Comparison of ENCODE assay signal across 8 mouse cellular contexts in genomic region chr16:5049774-5050234, GRCm38 (mm10). TPM values are rescaled to one million over a fixed set of nuclear protein-coding genes. Genes with fewer than 3 reads are reported as not detected.
A peak's percentile ranks its signal among the peaks of the same experiment; 100 is the strongest.
DNase-seq lines count a peak whose midpoint lies in the region; ATAC-seq lines count a peak whose summit lies in the region.

Gene Glyr1, minus strand, starts transcription at chr16:5049863.
Gene Ubn1, plus strand, starts transcription at chr16:5050057.

- peak; percentile 100 for ATAC-seq in hindbrain, embryonic 14.5 days (ENCODE audit: low FRiP score)

- H3K27me3 ChIP-seq in hindbrain, embryonic 14.5 days (ENCODE audit: control insufficient read depth, insufficient read depth, low read length), result no peaks in the 10 kb centered on the region

- peak within 1 kb of the TSS; percentile 94 for H3K9ac ChIP-seq in hindbrain, embryonic 14.5 days

- H3K36me3 ChIP-seq in hindbrain, embryonic 14.5 days (replicated peaks; ENCODE audit: control insufficient read depth, insufficient read depth), result peaks cover 47% of the 10 kb centered on the region

- peak; percentile 98 for DNase-seq in R1 (ENCODE audit: low read depth, low spot score)
- DNase-seq in cerebellum, postnatal 25 days, result peak; percentile 99 to 100
- peak; percentile 96 to 98 for DNase-seq in frontal cortex, postnatal 25 days (ENCODE audit: low spot score in 2 of 2)
- peak; percentile 99 for DNase-seq in hindbrain, embryonic 14.5 days (ENCODE audit: low spot score)
- DNase-seq in layer of hippocampus, postnatal 36 days, result peak; percentile 98 to 99
- DNase-seq in lung, postnatal 36 days, result peak; percentile 100
- peak; percentile 100 for DNase-seq in retina, postnatal 1 day
- DNase-seq in urinary bladder, adult 18-20 months (ENCODE audit: low spot score in 2 of 2), result peak; percentile 94 to 99

- H3K27ac ChIP-seq in hindbrain, embryonic 14.5 days, result peak within 1 kb of the TSS; percentile 96

- H3K9me3 ChIP-seq in hindbrain, embryonic 14.5 days (ENCODE audit: control insufficient read depth, low read length), result no peaks in the 10 kb centered on the region

- peak within 1 kb of the TSS; percentile 95 for H3K4me2 ChIP-seq in hindbrain, embryonic 14.5 days (replicated peaks)

- peak within 1 kb of the TSS; percentile 95 for H3K4me3 ChIP-seq in hindbrain, embryonic 14.5 days (replicated peaks; ENCODE audit: low read length)

- WGBS in hindbrain, embryonic 14.5 days, result under 1% methylated on average over 46 of the region's 56 CpGs

- peaks cover 35% of the 10 kb centered on the region for H3K4me1 ChIP-seq in hindbrain, embryonic 14.5 days (replicated peaks; ENCODE audit: control insufficient read depth, insufficient read depth, low read length)

RNA-seq across cellular contexts. Expression of gene Glyr1, which starts in this region (rescaled TPM):
- polyA plus RNA-seq in hindbrain, embryonic 14.5 days (2014; fragmentation: Nextera tagmentation; extraction: Ambion mirVana), result 120 and 144 TPM in 2 replicates
- total RNA-seq in layer of hippocampus, postnatal 36 days (2021), result 100 to 1,000 TPM; 139 TPM

RNA-seq across cellular contexts. Expression of gene Ubn1, which starts in this region (rescaled TPM):
- 14.4 and 14.9 TPM in 2 replicates for polyA plus RNA-seq in hindbrain, embryonic 14.5 days (2014; fragmentation: Nextera tagmentation; extraction: Ambion mirVana)
- total RNA-seq in layer of hippocampus, postnatal 36 days (2021), result 10 to 100 TPM; 42.9 to 45.0 TPM

Comparison
In these comparisons a context has a peak if more than half of its experiments do, and no peak if none do; other contexts are left out.
1. Peak in every context shown above with its lines: DNase-seq, ATAC-seq, H3K4me3 ChIP-seq and H3K27ac ChIP-seq.